Mouse (Mus musculus): Measurements from ENCODE around the gene Ube2g2. TPM values are rescaled to one million over a fixed set of nuclear protein-coding genes. Genes with fewer than 3 reads are reported as not detected.
A peak's percentile ranks its signal among the peaks of the same experiment; 100 is the strongest.

Gene Ube2g2
- polyA plus RNA-seq, 1 experiment from 2014 or later, result 52.3 TPM

DNA sequence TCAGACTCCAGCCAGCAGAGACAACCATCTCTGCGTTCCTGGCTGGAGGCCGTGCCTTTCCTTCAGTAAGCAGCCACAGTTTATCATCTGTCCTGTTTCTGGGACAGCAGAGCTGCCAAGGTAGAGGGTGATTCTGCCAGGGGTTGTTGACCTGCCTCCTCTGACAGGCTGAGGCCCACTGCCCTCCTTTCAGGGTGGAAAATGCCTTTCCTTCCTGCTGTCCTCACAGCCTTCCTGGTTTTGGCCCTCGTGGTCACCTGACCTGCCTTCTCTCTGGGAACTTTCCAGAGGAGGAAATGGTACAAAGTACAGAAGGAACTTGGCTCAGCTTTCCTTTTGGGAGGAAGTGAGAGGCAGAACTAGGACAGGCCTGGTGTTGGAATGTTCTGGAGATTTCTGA, 8.7 kb upstream of the Ube2g2 start:
- H3K36me3 ChIP-seq (ENCODE audit: control insufficient read depth, insufficient read depth, low read length), result peaks cover 43% of the 10 kb centered on the region
- no peaks in the 10 kb centered on the region for H3K4me1 ChIP-seq (ENCODE audit: control insufficient read depth, insufficient read depth, low read length)
- no peaks in the 10 kb centered on the region for H3K27me3 ChIP-seq (ENCODE audit: control insufficient read depth, insufficient read depth, low read length)
- DNase-seq (ENCODE audit: low spot score) (no peak), ATAC-seq (ENCODE audit: insufficient number of reproducible peaks, low FRiP score, low TSS enrichment, low read depth) (no peak)
- no peak overlapping the region for H3K9ac ChIP-seq (ENCODE audit: low read length)
- no peaks in the 10 kb centered on the region for H3K9me3 ChIP-seq (ENCODE audit: control insufficient read depth, low read length)
- H3K27ac ChIP-seq (replicated peaks; ENCODE audit: low read depth, low read length), result no peak overlapping the region
- no peak overlapping the region for H3K4me3 ChIP-seq (ENCODE audit: low read depth, low read length)
- 90% methylated on average over 3 of the region's 3 CpGs for WGBS
- H3K4me2 ChIP-seq (ENCODE audit: low read depth, severe bottlenecking), result no peak overlapping the region

GRCm38 (mm10) chr10:77615647-77616046, 6.4 kb upstream of the Ube2g2 start:
- Histone ChIP-seq H3K27ac (replicated peaks; ENCODE audit: low read depth, low read length) (no peak overlapping the region), H3K4me3 (ENCODE audit: low read depth, low read length) (no peak overlapping the region), H3K36me3 (ENCODE audit: control insufficient read depth, insufficient read depth, low read length) (peaks cover 36% of the 10 kb centered on the region), H3K4me1 (ENCODE audit: control insufficient read depth, insufficient read depth, low read length) (no peaks in the 10 kb centered on the region), H3K9me3 (ENCODE audit: control insufficient read depth, low read length) (no peaks in the 10 kb centered on the region), H3K9ac (ENCODE audit: low read length) (no peak overlapping the region), H3K4me2 (ENCODE audit: low read depth, severe bottlenecking) (no peak overlapping the region), H3K27me3 (ENCODE audit: control insufficient read depth, insufficient read depth, low read length) (no peaks in the 10 kb centered on the region)
- 94% methylated on average over 8 of the region's 8 CpGs for WGBS
- DNase-seq (ENCODE audit: low spot score), result no peak
- no peak for ATAC-seq (ENCODE audit: insufficient number of reproducible peaks, low FRiP score, low TSS enrichment, low read depth)

DNA sequence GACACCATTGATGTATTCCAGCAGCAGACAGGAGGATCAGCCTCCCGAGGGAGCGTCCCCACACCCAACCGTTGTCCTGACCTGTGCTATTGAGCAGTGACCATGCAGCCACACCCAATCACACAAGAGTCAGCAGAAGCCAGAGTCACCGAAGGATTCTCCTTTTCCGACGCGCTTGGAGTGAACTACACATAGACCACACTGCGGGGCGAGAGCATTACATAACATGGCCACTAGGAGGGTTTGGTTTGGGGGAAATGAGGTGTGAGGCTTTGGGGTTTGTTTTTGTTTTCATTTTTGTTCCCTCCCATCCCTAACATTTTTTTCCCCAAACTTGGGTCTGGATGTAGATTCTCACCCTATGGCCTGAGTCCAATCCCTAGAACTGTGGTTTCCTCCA, 5.9 kb upstream of the Ube2g2 start:
- H3K4me1 ChIP-seq (ENCODE audit: control insufficient read depth, insufficient read depth, low read length), result no peaks in the 10 kb centered on the region
- 93% methylated on average over 9 of the region's 9 CpGs for WGBS
- no peak overlapping the region for H3K4me3 ChIP-seq (ENCODE audit: low read depth, low read length)
- H3K36me3 ChIP-seq (ENCODE audit: control insufficient read depth, insufficient read depth, low read length), result peaks cover 31% of the 10 kb centered on the region
- DNase-seq (ENCODE audit: low spot score) (no peak), ATAC-seq (ENCODE audit: insufficient number of reproducible peaks, low FRiP score, low TSS enrichment, low read depth) (no peak)
- H3K9me3 ChIP-seq (ENCODE audit: control insufficient read depth, low read length), result no peaks in the 10 kb centered on the region
- no peak overlapping the region for H3K4me2 ChIP-seq (ENCODE audit: low read depth, severe bottlenecking)
- H3K9ac ChIP-seq (ENCODE audit: low read length), result no peak overlapping the region
- H3K27ac ChIP-seq (replicated peaks; ENCODE audit: low read depth, low read length), result no peak overlapping the region
- H3K27me3 ChIP-seq (ENCODE audit: control insufficient read depth, insufficient read depth, low read length), result no peaks in the 10 kb centered on the region

DNA sequence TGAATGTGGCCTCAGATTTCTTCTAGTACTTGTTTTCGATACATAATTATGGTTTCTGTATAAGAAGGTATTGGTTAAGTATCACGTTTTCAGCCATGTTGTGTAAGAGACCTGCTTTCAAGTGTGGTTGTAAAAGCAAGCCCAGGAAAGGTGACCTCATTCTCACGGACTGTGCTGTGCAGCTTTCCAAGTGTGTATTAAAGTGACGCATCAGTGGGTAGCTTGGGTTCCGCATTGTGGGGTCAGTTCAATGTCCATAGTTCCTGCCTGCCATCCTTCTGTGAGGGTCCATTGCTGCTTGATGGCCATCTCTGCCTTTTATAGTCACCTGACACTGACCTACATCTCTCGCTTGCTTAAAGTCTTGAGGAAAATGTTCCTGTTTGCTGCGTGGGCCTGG, 5.1 kb upstream of the Ube2g2 start:
- WGBS, result 92% methylated on average over 7 of the region's 7 CpGs
- no peaks in the 10 kb centered on the region for H3K27me3 ChIP-seq (ENCODE audit: control insufficient read depth, insufficient read depth, low read length)
- no peak for ATAC-seq (ENCODE audit: insufficient number of reproducible peaks, low FRiP score, low TSS enrichment, low read depth)
- H3K36me3 ChIP-seq (ENCODE audit: control insufficient read depth, insufficient read depth, low read length), result peaks cover 28% of the 10 kb centered on the region
- H3K4me3 ChIP-seq (ENCODE audit: low read depth, low read length), result no peak overlapping the region
- H3K4me2 ChIP-seq (ENCODE audit: low read depth, severe bottlenecking), result no peak overlapping the region
- H3K9me3 ChIP-seq (ENCODE audit: control insufficient read depth, low read length), result no peaks in the 10 kb centered on the region
- H3K4me1 ChIP-seq (ENCODE audit: control insufficient read depth, insufficient read depth, low read length), result no peaks in the 10 kb centered on the region
- no peak overlapping the region for H3K9ac ChIP-seq (ENCODE audit: low read length)
- no peak overlapping the region for H3K27ac ChIP-seq (replicated peaks; ENCODE audit: low read depth, low read length)
- DNase-seq (ENCODE audit: low spot score), result no peak

DNA sequence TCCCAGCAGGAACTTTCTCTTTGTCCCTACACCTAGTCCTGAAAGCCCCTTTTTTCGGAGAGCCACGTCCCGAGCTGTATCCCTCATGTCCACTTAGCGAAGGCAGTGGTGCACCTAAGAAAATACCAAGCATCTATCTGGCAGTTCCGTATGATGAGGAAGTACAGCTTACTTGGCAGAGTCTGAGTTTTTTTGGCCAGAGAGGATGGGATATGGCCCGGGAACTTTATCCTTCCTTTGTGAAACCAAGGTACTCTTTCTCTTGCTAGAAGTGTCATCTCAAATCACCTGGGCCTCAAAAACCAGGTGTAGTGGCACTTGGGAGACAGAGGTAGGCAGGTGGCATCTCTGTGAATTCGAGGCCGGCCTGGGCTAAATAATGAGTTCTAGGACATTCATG, 529 bp upstream of the Ube2g2 start:
- peaks cover 4% of the 10 kb centered on the region for H3K36me3 ChIP-seq (ENCODE audit: control insufficient read depth, insufficient read depth, low read length)

DNA sequence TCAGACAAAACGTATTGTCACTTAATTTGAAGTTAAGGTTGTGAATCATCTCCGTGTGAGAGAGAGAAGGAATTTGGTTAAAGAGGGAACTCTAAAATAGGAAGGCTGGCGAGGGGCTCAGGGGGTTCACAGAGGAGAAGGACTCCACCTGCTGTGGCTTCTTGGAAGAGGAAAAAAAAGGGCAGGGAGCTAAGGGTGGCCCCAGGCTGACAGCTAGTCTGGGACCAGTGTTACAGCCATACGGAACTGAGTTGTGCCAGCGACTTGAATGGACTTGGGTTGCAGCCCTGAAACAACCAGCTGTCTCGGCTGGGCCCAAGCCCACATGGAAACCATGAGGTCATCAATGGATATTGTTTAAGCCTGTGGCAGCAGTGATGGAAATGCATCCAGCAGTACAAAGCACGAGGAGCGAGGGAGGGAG, 1.0 kb downstream of the Ube2g2 start:
- Histone ChIP-seq H3K4me2 (ENCODE audit: low read depth, severe bottlenecking) (peak overlapping the region; percentile 57), H3K9me3 (ENCODE audit: control insufficient read depth, low read length) (no peaks in the 10 kb centered on the region), H3K4me3 (ENCODE audit: low read depth, low read length) (peak overlapping the region; percentile 99), H3K9ac (ENCODE audit: low read length) (peak overlapping the region; percentile 96), H3K36me3 (ENCODE audit: control insufficient read depth, insufficient read depth, low read length) (no peaks in the 10 kb centered on the region; the same call in 1 of the 2 replicates), H3K27me3 (ENCODE audit: control insufficient read depth, insufficient read depth, low read length) (no peaks in the 10 kb centered on the region), H3K27ac (replicated peaks; ENCODE audit: low read depth, low read length) (no peak overlapping the region), H3K4me1 (ENCODE audit: control insufficient read depth, insufficient read depth, low read length) (no peaks in the 10 kb centered on the region; the same call in 1 of the 2 replicates)
- ATAC-seq (ENCODE audit: insufficient number of reproducible peaks, low FRiP score, low TSS enrichment, low read depth) (no peak), DNase-seq (ENCODE audit: low spot score) (peak; percentile 49)
- WGBS, result 13% methylated on average over 8 of the region's 8 CpGs

More for the DNA sequence above, 529 bp upstream of the Ube2g2 start:
- H3K9ac ChIP-seq (ENCODE audit: low read length), result peak overlapping the region; percentile 96
- peak overlapping the region; percentile 57 for H3K4me2 ChIP-seq (ENCODE audit: low read depth, severe bottlenecking)
- no peaks in the 10 kb centered on the region; the same call in 1 of the 2 replicates for H3K4me1 ChIP-seq (ENCODE audit: control insufficient read depth, insufficient read depth, low read length)
- no peaks in the 10 kb centered on the region for H3K27me3 ChIP-seq (ENCODE audit: control insufficient read depth, insufficient read depth, low read length)
- H3K27ac ChIP-seq (replicated peaks; ENCODE audit: low read depth, low read length), result peak overlapping the region; percentile 4
- H3K9me3 ChIP-seq (ENCODE audit: control insufficient read depth, low read length), result no peaks in the 10 kb centered on the region
- H3K4me3 ChIP-seq (ENCODE audit: low read depth, low read length), result peak overlapping the region; percentile 99; the same call in 1 of the 2 replicates
- ATAC-seq (ENCODE audit: insufficient number of reproducible peaks, low FRiP score, low TSS enrichment, low read depth) (no peak), DNase-seq (ENCODE audit: low spot score) (no peak)
- 77% methylated on average over 8 of the region's 8 CpGs for WGBS

- no peaks in the 10 kb centered on the region; the same call in 1 of the 2 replicates for H3K36me3 ChIP-seq (ENCODE audit: control insufficient read depth, insufficient read depth, low read length)
- H3K9ac ChIP-seq (ENCODE audit: low read length), result no peak overlapping the region
- H3K4me3 ChIP-seq (ENCODE audit: low read depth, low read length), result 0 out of 2 replicates have a peak overlapping the region, but pooled peaks have one; percentile 99
- no peaks in the 10 kb centered on the region for H3K9me3 ChIP-seq (ENCODE audit: control insufficient read depth, low read length)
- WGBS, result 91% methylated on average over 10 of the region's 10 CpGs
- H3K4me2 ChIP-seq (ENCODE audit: low read depth, severe bottlenecking), result peak overlapping the region; percentile 57; the same call in 1 of the 2 replicates
- no peaks in the 10 kb centered on the region for H3K27me3 ChIP-seq (ENCODE audit: control insufficient read depth, insufficient read depth, low read length)
- no peak overlapping the region for H3K27ac ChIP-seq (replicated peaks; ENCODE audit: low read depth, low read length)
- ATAC-seq (ENCODE audit: insufficient number of reproducible peaks, low FRiP score, low TSS enrichment, low read depth) (no peak), DNase-seq (ENCODE audit: low spot score) (no peak)
- no peaks in the 10 kb centered on the region; the same call in 1 of the 2 replicates for H3K4me1 ChIP-seq (ENCODE audit: control insufficient read depth, insufficient read depth, low read length)
Observed at GRCm38 (mm10) chr10:77623639-77624400, 1.7 kb downstream of the Ube2g2 start.

DNA sequence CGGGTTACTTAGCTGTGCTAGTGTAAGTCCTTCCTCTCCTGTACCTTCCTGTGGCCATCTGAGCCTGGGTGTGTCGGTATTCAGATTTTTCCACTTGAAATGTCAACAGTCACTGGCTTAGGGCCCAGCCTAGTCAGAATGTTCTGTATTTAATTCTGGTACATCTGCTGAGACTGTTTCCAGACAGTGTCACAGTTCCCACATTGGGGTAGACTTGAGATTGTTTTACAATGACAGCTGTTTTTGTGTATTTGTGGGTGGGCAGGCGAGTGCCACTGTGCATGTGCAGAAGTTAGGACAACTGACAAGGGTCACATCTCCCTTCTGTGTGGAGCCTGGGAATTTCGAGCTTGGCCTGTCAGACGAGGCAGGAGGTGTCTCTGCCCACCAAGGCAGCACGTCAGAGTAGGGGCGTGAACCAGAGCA, 2.5 kb downstream of the Ube2g2 start:
- DNase-seq (ENCODE audit: low spot score), result no peak
- no peak overlapping the region for H3K4me2 ChIP-seq (ENCODE audit: low read depth, severe bottlenecking)
- no peaks in the 10 kb centered on the region; the same call in 1 of the 2 replicates for H3K4me1 ChIP-seq (ENCODE audit: control insufficient read depth, insufficient read depth, low read length)
- no peak overlapping the region for H3K9ac ChIP-seq (ENCODE audit: low read length)
- no peak overlapping the region for H3K27ac ChIP-seq (replicated peaks; ENCODE audit: low read depth, low read length)
- H3K9me3 ChIP-seq (ENCODE audit: control insufficient read depth, low read length), result no peaks in the 10 kb centered on the region
- WGBS, result 75% methylated on average over 7 of the region's 7 CpGs
- H3K4me3 ChIP-seq (ENCODE audit: low read depth, low read length), result no peak overlapping the region
- no peaks in the 10 kb centered on the region for H3K27me3 ChIP-seq (ENCODE audit: control insufficient read depth, insufficient read depth, low read length)
- no peak for ATAC-seq (ENCODE audit: insufficient number of reproducible peaks, low FRiP score, low TSS enrichment, low read depth)
- H3K36me3 ChIP-seq (ENCODE audit: control insufficient read depth, insufficient read depth, low read length), result no peaks in the 10 kb centered on the region; the same call in 1 of the 2 replicates

All from limb, embryonic 11.5 days (tissue).